Mouse (Mus musculus) ES-Bruce4 (cell line): ENCODE measurements at regions not wholly inside any gene's neighbourhood (a gene's known extent, or its start where the extent isn't known, plus 50 kb on each side); places are given as distances from the start of the nearest gene placed in this dataset.

Experiments
- CTCF ChIP-seq: IDR thresholded peaks from one replicate; pipeline ENCODE4 v1.8.1; 2011; ENCODE audit warnings: low read depth, low read length
- POLR2A ChIP-seq: IDR thresholded peaks from one replicate; pipeline ENCODE4 v1.8.1; 2011; ENCODE audit warnings: low read length; ENCODE audit not compliant: insufficient read depth

- TF ChIP-seq CTCF (no peak), POLR2A (no peak)
These were observed 152.8 kb downstream of the Ackr3 start for GRCm38 (mm10) chr1:90356567-90356966.
